Mouse (Mus musculus) liver, embryonic 14.5 days (tissue): ENCODE results near the gene Gm49630.
"Not testable (repeated sequence)": the region's sequence is repeated elsewhere in the genome, so short reads cannot be mapped to it uniquely, and the experiment has no call there.

Experiments used
- CTCF ChIP-seq: IDR thresholded peaks from 2 replicates; pipeline ENCODE4 v1.5.1; 2016; ENCODE audit warnings: antibody characterized with exemption, low read depth, control low read depth
- EP300 ChIP-seq: IDR thresholded peaks from 2 replicates; pipeline ENCODE4 v1.6.1; 2016; ENCODE audit warnings: antibody characterized with exemption, low read depth

GRCm38 (mm10) chr17:7388341-7388957 is 16.7 kb upstream of the Gm49630 start:
- not testable (repeated sequence) for TF ChIP-seq CTCF, EP300
